ENCODE assay signal across 11 mouse cellular contexts in genomic region chr11:87984571-87984970, GRCm38 (mm10). TPM values are rescaled to one million over a fixed set of nuclear protein-coding genes. Genes with fewer than 3 reads are reported as not detected.
DNase-seq lines count a peak whose midpoint lies in the region; ATAC-seq lines count a peak whose summit lies in the region.
"Had no signal": no experiment of that assay in that cellular context is flagged by ENCODE, and none has a peak within 500 bp of the region (broad histone marks: within the 10 kb centered on the region; RNA-seq: fewer than 3 reads in every experiment).

No protein-coding gene starts in this region.

- no peak overlapping the region for H3K4me3 ChIP-seq in kidney, embryonic 16.5 days (ENCODE audit: low read length)
- no peak overlapping the region for H3K4me3 ChIP-seq in kidney, embryonic 14.5 days (ENCODE audit: low read length)
- no peak overlapping the region for H3K4me3 ChIP-seq in embryonic facial prominence, embryonic 14.5 days (ENCODE audit: low read depth, low read length)
- H3K4me3 ChIP-seq in hindbrain, embryonic 14.5 days (replicated peaks; ENCODE audit: low read length): peak overlapping the region; percentile 100
- H3K4me3 ChIP-seq in midbrain, embryonic 11.5 days (ENCODE audit: low read depth, low read length): no peak overlapping the region
- H3K4me3 ChIP-seq: limb, embryonic 15.5 days had no signal

- no peak overlapping the region for H3K27ac ChIP-seq in kidney, embryonic 16.5 days (ENCODE audit: low read length)
- no peak overlapping the region for H3K27ac ChIP-seq in kidney, embryonic 14.5 days (ENCODE audit: low read depth, low read length)
- H3K27ac ChIP-seq in embryonic facial prominence, embryonic 14.5 days (replicated peaks; ENCODE audit: low read depth, low read length): no peak overlapping the region
- no peak overlapping the region for H3K27ac ChIP-seq in hindbrain, embryonic 14.5 days
- no peak overlapping the region for H3K27ac ChIP-seq in midbrain, embryonic 11.5 days (ENCODE audit: low read depth, low read length)
- H3K27ac ChIP-seq: limb, embryonic 15.5 days had no signal

- H3K9ac ChIP-seq in kidney, embryonic 16.5 days (replicated peaks; ENCODE audit: low read length): no peak overlapping the region
- H3K9ac ChIP-seq in kidney, embryonic 14.5 days (ENCODE audit: low read depth, low read length): no peak overlapping the region
- no peak overlapping the region for H3K9ac ChIP-seq in embryonic facial prominence, embryonic 14.5 days (ENCODE audit: low read depth, low read length)
- peak overlapping the region; percentile 98; the same call in 1 of the 2 replicates for H3K9ac ChIP-seq in hindbrain, embryonic 14.5 days
- peak overlapping the region; percentile 3; the same call in 1 of the 2 replicates for H3K9ac ChIP-seq in midbrain, embryonic 11.5 days (ENCODE audit: low read length)
- H3K9ac ChIP-seq: limb, embryonic 15.5 days had no signal

- peak overlapping the region; percentile 88; the same call in 1 of the 2 replicates for H3K4me2 ChIP-seq in kidney, embryonic 16.5 days (replicated peaks; ENCODE audit: low read depth, low read length)
- H3K4me2 ChIP-seq in kidney, embryonic 14.5 days (replicated peaks; ENCODE audit: low read depth, low read length): no peak overlapping the region
- peak overlapping the region; percentile 76; the same call in 1 of the 2 replicates for H3K4me2 ChIP-seq in embryonic facial prominence, embryonic 14.5 days (ENCODE audit: low read depth, low read length)
- peak overlapping the region; percentile 94 for H3K4me2 ChIP-seq in hindbrain, embryonic 14.5 days (replicated peaks)
- H3K4me2 ChIP-seq in midbrain, embryonic 11.5 days: peak overlapping the region; percentile 92; the same call in 1 of the 2 replicates

- DNase-seq in embryonic facial prominence, embryonic 14.5 days (ENCODE audit: low spot score): no peak
- no peak for DNase-seq in hindbrain, embryonic 14.5 days (ENCODE audit: low spot score)
- peak; percentile 31 for DNase-seq in midbrain, embryonic 11.5 days (ENCODE audit: low spot score, missing footprints)
- DNase-seq in frontal cortex, postnatal 25 days (ENCODE audit: low spot score in 2 of 2): no peak
- no peak for DNase-seq in urinary bladder, adult 2 months (ENCODE audit: low spot score)
- no peak for DNase-seq in retina, postnatal 1 day
- DNase-seq: spleen, adult 18-20 months had no signal

- H3K9me3 ChIP-seq in kidney, embryonic 16.5 days (ENCODE audit: low read length): no peaks in the 10 kb centered on the region
- H3K9me3 ChIP-seq in kidney, embryonic 14.5 days (ENCODE audit: control insufficient read depth, low read length): no peaks in the 10 kb centered on the region
- H3K9me3 ChIP-seq in embryonic facial prominence, embryonic 14.5 days (ENCODE audit: control insufficient read depth, low read length): no peaks in the 10 kb centered on the region
- H3K9me3 ChIP-seq in hindbrain, embryonic 14.5 days (ENCODE audit: control insufficient read depth, low read length): no peaks in the 10 kb centered on the region
- no peaks in the 10 kb centered on the region for H3K9me3 ChIP-seq in midbrain, embryonic 11.5 days (ENCODE audit: control insufficient read depth, low read length)
- H3K9me3 ChIP-seq: limb, embryonic 15.5 days had no signal

- H3K27me3 ChIP-seq in kidney, embryonic 16.5 days (ENCODE audit: insufficient read depth, low read length): no peaks in the 10 kb centered on the region
- H3K27me3 ChIP-seq in kidney, embryonic 14.5 days (ENCODE audit: control insufficient read depth, insufficient read depth, low read length): no peaks in the 10 kb centered on the region
- no peaks in the 10 kb centered on the region for H3K27me3 ChIP-seq in embryonic facial prominence, embryonic 14.5 days (replicated peaks; ENCODE audit: control insufficient read depth, insufficient read depth, low read length)
- no peaks in the 10 kb centered on the region for H3K27me3 ChIP-seq in hindbrain, embryonic 14.5 days (ENCODE audit: control insufficient read depth, insufficient read depth, low read length)
- no peaks in the 10 kb centered on the region for H3K27me3 ChIP-seq in midbrain, embryonic 11.5 days (ENCODE audit: control insufficient read depth, insufficient read depth, low read length)
- H3K27me3 ChIP-seq: limb, embryonic 15.5 days had no signal

- peaks cover 37% of the 10 kb centered on the region for H3K36me3 ChIP-seq in kidney, embryonic 16.5 days (ENCODE audit: insufficient read depth, low read length)
- peaks cover 44% of the 10 kb centered on the region for H3K36me3 ChIP-seq in kidney, embryonic 14.5 days (ENCODE audit: control insufficient read depth, insufficient read depth, low read length)
- peaks cover 44% of the 10 kb centered on the region for H3K36me3 ChIP-seq in embryonic facial prominence, embryonic 14.5 days (ENCODE audit: control insufficient read depth, insufficient read depth, low read length)
- H3K36me3 ChIP-seq in hindbrain, embryonic 14.5 days (replicated peaks; ENCODE audit: control insufficient read depth, insufficient read depth): peaks cover 44% of the 10 kb centered on the region
- peaks cover 32% of the 10 kb centered on the region for H3K36me3 ChIP-seq in midbrain, embryonic 11.5 days (ENCODE audit: control insufficient read depth, insufficient read depth, low read length)

- peaks cover 23% of the 10 kb centered on the region for H3K4me1 ChIP-seq in kidney, embryonic 16.5 days (ENCODE audit: insufficient read depth, low read length)
- H3K4me1 ChIP-seq in kidney, embryonic 14.5 days (ENCODE audit: control insufficient read depth, insufficient read depth, low read length): peaks cover 18% of the 10 kb centered on the region
- H3K4me1 ChIP-seq in embryonic facial prominence, embryonic 14.5 days (ENCODE audit: control insufficient read depth, insufficient read depth, low read length): peaks cover 16% of the 10 kb centered on the region
- peaks cover 37% of the 10 kb centered on the region for H3K4me1 ChIP-seq in hindbrain, embryonic 14.5 days (replicated peaks; ENCODE audit: control insufficient read depth, insufficient read depth, low read length)
- peaks cover 18% of the 10 kb centered on the region for H3K4me1 ChIP-seq in midbrain, embryonic 11.5 days (ENCODE audit: control insufficient read depth, insufficient read depth, low read length)

- no peak for ATAC-seq in kidney, embryonic 16.5 days (ENCODE audit: low FRiP score, low TSS enrichment)
- ATAC-seq in kidney, embryonic 14.5 days (ENCODE audit: low FRiP score, low TSS enrichment): no peak
- ATAC-seq in embryonic facial prominence, embryonic 14.5 days (ENCODE audit: low read depth): no peak
- ATAC-seq in hindbrain, embryonic 14.5 days (ENCODE audit: low FRiP score): no peak
- ATAC-seq in midbrain, embryonic 11.5 days (ENCODE audit: low FRiP score): no peak
- ATAC-seq: activated CD4-positive, CD25-positive, alpha-beta regulatory T cell, adult 4 months had no signal

- WGBS in kidney, embryonic 16.5 days: 79% methylated on average over 3 of the region's 3 CpGs
- WGBS in kidney, embryonic 14.5 days: 80% methylated on average over 3 of the region's 3 CpGs
- 82% methylated on average over 3 of the region's 3 CpGs for WGBS in embryonic facial prominence, embryonic 14.5 days
- 78% methylated on average over 3 of the region's 3 CpGs for WGBS in hindbrain, embryonic 14.5 days
- 86% methylated on average over 3 of the region's 3 CpGs for WGBS in midbrain, embryonic 11.5 days

RNA-seq across cellular contexts. Expression of gene Dynll2, which starts 2.8 kb away (rescaled TPM):
- 21.0 and 23.5 TPM in 2 replicates for polyA plus RNA-seq in kidney, embryonic 16.5 days (2015; fragmentation: Nextera tagmentation; extraction: Ambion mirVana)
- 18.7 and 23.6 TPM in 2 replicates for polyA plus RNA-seq in kidney, embryonic 14.5 days (2014; fragmentation: Nextera tagmentation; extraction: Ambion mirVana)
- polyA plus RNA-seq in embryonic facial prominence, embryonic 14.5 days (2014; fragmentation: Nextera tagmentation; extraction: Ambion mirVana): 13.0 and 13.7 TPM in 2 replicates
- 30.1 and 32.8 TPM in 2 replicates for polyA plus RNA-seq in hindbrain, embryonic 14.5 days (2014; fragmentation: Nextera tagmentation; extraction: Ambion mirVana)
- 20.5 and 22.6 TPM in 2 replicates for polyA plus RNA-seq in midbrain, embryonic 11.5 days (2014; fragmentation: Nextera tagmentation; extraction: Ambion mirVana)
- polyA plus RNA-seq in urinary bladder, adult 2 months (2012; rRNA removed): 99.3 and 124 TPM in 2 replicates

Comparison
In these comparisons a context has a peak if more than half of its experiments do, and no peak if none do; other contexts are left out.
1. H3K9ac ChIP-seq: peak in hindbrain, embryonic 14.5 days (single experiment) and midbrain, embryonic 11.5 days (single experiment); none in kidney, embryonic 16.5 days (single experiment), kidney, embryonic 14.5 days (single experiment) and embryonic facial prominence, embryonic 14.5 days (single experiment).